Mouse (Mus musculus): ENCODE measurements around the gene Fam72a.

DNA sequence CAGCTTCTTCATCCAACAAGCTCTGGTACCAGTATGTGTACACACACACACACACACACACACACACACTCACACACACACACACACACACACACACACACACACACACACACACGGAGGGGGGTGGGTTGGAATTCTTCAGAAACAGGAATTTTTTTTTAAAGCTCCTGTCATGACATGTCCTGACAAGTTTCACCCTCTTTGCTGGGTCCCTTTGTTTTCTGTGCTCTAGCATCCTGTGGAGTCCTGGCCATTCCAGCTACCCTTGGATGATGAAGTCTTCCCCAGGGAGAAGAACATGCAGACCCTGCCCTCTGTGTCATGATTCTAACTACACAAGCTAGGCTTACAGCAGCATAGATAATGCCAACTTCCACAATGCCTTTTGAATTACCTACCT lies 13.5 kb upstream of the Fam72a start:
- TF ChIP-seq CTCF (IDR thresholded peaks at IDR 0.05; ENCODE audit: low read depth) = no peak
- no peak for TF ChIP-seq EP300 (IDR thresholded peaks at IDR 0.05; ENCODE audit: low read depth)
